Mouse (Mus musculus) layer of hippocampus, adult 18-20 months (tissue): ENCODE data around the gene Epm2aip1. TPM values are rescaled to one million over a fixed set of nuclear protein-coding genes. Genes with fewer than 3 reads are reported as not detected.

ENCODE experiments used
- DNase-seq, 2 experiments: peaks; one replicate each; pipeline ENCODE4 v3.0.0; 2022; ENCODE audit warnings: low spot score in 2 of 2
- total RNA-seq, 2 experiments: library from RNA; stranded (reverse); gene quantifications; 2 replicates each; pipeline ENCODE4 v1.2.3; 2021

Gene Epm2aip1
- total RNA-seq, 2 experiments from 2014 or later = 79.6 to 80.9 TPM

- DNase-seq = no peak
These were observed 14.7 kb downstream of the Epm2aip1 start for GRCm38 (mm10) chr9:111286468-111286867.

- DNase-seq = no peak
These were observed 16.2 kb downstream of the Epm2aip1 start for GRCm38 (mm10) chr9:111287956-111288355.

GRCm38 (mm10) chr9:111289294-111289831 is 17.6 kb downstream of the Epm2aip1 start:
- no peak for DNase-seq

GRCm38 (mm10) chr9:111289832-111290339 is 18.2 kb downstream of the Epm2aip1 start:
- peak; percentile 87 to 99 for DNase-seq

GRCm38 (mm10) chr9:111290539-111291100 is 18.9 kb downstream of the Epm2aip1 start:
- DNase-seq = no peak

GRCm38 (mm10) chr9:111293234-111293633 is 21.5 kb downstream of the Epm2aip1 start:
- DNase-seq = no peak

GRCm38 (mm10) chr9:111294911-111295310 is 23.2 kb downstream of the Epm2aip1 start:
- no peak for DNase-seq

- no peak for DNase-seq
These were observed 23.6 kb downstream of the Epm2aip1 start for GRCm38 (mm10) chr9:111295323-111295722.

- DNase-seq = no peak
These were observed 24.7 kb downstream of the Epm2aip1 start for GRCm38 (mm10) chr9:111296433-111296832.

GRCm38 (mm10) chr9:111298606-111299005 is 26.9 kb downstream of the Epm2aip1 start:
- DNase-seq = no peak

- peak in 1 of 2 experiments; percentile 77 for DNase-seq
These were observed 30.6 kb downstream of the Epm2aip1 start for GRCm38 (mm10) chr9:111302196-111302831.

- DNase-seq = peak; percentile 46 to 58
These were observed 32.3 kb downstream of the Epm2aip1 start for GRCm38 (mm10) chr9:111304036-111304435.

GRCm38 (mm10) chr9:111306142-111306541 is 34.4 kb downstream of the Epm2aip1 start:
- DNase-seq = no peak

GRCm38 (mm10) chr9:111311031-111311842 is 39.5 kb downstream of the Epm2aip1 start, which contains the start of gene Trank1:
Gene Trank1, plus strand, starts transcription at chr9:111311739.
- peak in 1 of 2 experiments; percentile 44 for DNase-seq

GRCm38 (mm10) chr9:111311843-111312441 is 40.2 kb downstream of the Epm2aip1 start:
- peak in 1 of 2 experiments; percentile 43 for DNase-seq

GRCm38 (mm10) chr9:111312442-111313141 is 40.9 kb downstream of the Epm2aip1 start:
- DNase-seq = peak in 1 of 2 experiments; percentile 38

- DNase-seq = peak in 1 of 2 experiments; percentile 54
These were observed 41.6 kb downstream of the Epm2aip1 start for GRCm38 (mm10) chr9:111313299-111313698.

- DNase-seq = no peak
These were observed 42.1 kb downstream of the Epm2aip1 start for GRCm38 (mm10) chr9:111313793-111314192.

- DNase-seq = peak; percentile 60 to 86
These were observed 42.5 kb downstream of the Epm2aip1 start for GRCm38 (mm10) chr9:111314219-111314618.

- no peak for DNase-seq
These were observed 49.2 kb downstream of the Epm2aip1 start for GRCm38 (mm10) chr9:111320912-111321311.
